Mouse (Mus musculus): ENCODE data around the gene Tab2. TPM values are rescaled to one million over a fixed set of nuclear protein-coding genes. Genes with fewer than 3 reads are reported as not detected.
"Not testable (repeated sequence)": the region's sequence is repeated elsewhere in the genome, so short reads cannot be mapped to it uniquely, and the experiment has no call there.

Tab2 gene
- polyA plus RNA-seq, 1 experiment from 2014 or later = 20.7 TPM

DNA sequence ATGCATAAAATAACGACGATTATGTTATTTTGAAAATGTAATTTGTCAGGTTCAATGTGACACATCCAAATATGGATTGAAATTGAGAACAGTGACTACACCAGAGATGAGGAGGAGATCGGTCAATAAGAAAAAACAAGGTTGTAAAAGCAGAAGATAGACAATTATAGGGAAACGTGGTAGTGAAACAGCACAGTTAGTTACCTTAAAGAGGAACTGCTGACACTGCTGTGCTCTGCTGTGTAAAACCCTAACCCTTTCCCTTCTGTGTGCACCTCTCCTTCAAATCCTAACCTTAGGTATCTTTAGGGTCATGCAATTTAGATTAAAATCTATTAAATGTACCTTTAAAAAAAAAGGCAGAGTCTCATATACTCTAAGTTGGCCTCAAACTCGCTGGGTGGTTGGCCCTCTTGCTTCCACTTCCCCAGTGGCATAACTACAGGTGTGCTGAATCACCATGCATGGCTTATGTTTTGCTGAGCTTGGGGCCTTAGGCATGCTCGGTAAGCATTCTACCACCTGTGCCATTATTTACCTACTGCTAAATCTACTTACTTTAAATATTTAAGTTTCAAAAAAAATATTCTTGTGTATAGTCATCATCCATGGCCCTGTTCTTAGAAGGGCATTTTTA lies 19.4 kb downstream of the Tab2 start:
- no peak for DNase-seq (ENCODE audit: low spot score)
- Histone ChIP-seq H3K4me3 (no peak overlapping the region), H3K9me3 (no peaks in the 10 kb centered on the region), H3K36me3 (no peaks in the 10 kb centered on the region; the same call in 1 of the 2 replicates), H3K27me3 (ENCODE audit: insufficient read depth, poor library complexity, severe bottlenecking) (no peaks in the 10 kb centered on the region), H3K4me1 (peaks cover 6% of the 10 kb centered on the region; the same call in 1 of the 2 replicates), H3K27ac (no peak overlapping the region)
- WGBS = 89% methylated on average over 6 of the region's 6 CpGs

DNA sequence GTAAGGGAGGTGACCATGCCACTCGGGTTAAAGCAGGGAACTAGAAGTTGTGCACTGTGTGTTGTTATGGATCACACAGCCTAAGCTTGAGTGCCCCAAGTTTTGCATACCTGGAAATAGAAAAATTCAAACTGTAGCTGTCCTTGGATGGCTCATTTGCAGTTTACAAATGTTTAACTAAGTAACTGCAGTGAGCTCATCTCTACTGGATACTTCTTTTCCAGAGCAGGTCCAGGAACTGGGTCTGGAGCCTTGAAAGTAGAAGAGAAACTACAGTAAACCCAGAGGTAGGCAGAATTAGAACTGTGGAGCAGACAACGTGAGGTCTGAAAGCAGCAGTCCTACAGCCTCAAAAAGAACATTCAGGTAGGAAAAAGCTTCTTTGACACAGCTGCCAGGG lies 23.1 kb downstream of the Tab2 start:
- H3K4me3 ChIP-seq = no peak overlapping the region
- 85% methylated on average over 2 of the region's 2 CpGs for WGBS
- H3K27ac ChIP-seq = no peak overlapping the region
- no peaks in the 10 kb centered on the region for H3K9me3 ChIP-seq
- DNase-seq (ENCODE audit: low spot score) = no peak
- H3K4me1 ChIP-seq = peaks cover 6% of the 10 kb centered on the region; the same call in 1 of the 2 replicates
- H3K36me3 ChIP-seq = no peaks in the 10 kb centered on the region
- no peaks in the 10 kb centered on the region for H3K27me3 ChIP-seq (ENCODE audit: insufficient read depth, poor library complexity, severe bottlenecking)

DNA sequence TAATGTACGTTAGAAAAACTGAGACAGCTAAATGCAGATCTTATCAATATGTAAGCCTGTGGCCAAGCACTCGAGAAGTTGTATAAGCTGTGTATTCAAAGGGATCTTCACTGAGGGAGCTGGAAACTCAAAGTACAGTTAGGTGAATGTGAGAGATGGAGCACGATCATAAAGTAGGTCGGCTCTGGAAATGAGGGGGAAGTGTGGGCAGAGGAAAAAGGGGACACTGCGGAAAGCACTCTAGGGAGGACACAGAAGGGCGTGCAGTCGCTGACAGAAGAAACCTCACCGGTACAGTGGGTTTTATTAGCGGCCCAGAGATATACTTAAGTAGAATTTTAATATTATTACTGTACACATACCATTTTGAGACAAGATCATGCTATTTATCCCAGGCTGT lies 27.0 kb downstream of the Tab2 start:
- 87% methylated on average over 9 of the region's 9 CpGs for WGBS
- Histone ChIP-seq H3K36me3 (no peaks in the 10 kb centered on the region), H3K4me3 (no peak overlapping the region), H3K27me3 (ENCODE audit: insufficient read depth, poor library complexity, severe bottlenecking) (no peaks in the 10 kb centered on the region), H3K4me1 (no peaks in the 10 kb centered on the region; the same call in 1 of the 2 replicates), H3K9me3 (no peaks in the 10 kb centered on the region), H3K27ac (no peak overlapping the region)
- no peak for DNase-seq (ENCODE audit: low spot score)

DNA sequence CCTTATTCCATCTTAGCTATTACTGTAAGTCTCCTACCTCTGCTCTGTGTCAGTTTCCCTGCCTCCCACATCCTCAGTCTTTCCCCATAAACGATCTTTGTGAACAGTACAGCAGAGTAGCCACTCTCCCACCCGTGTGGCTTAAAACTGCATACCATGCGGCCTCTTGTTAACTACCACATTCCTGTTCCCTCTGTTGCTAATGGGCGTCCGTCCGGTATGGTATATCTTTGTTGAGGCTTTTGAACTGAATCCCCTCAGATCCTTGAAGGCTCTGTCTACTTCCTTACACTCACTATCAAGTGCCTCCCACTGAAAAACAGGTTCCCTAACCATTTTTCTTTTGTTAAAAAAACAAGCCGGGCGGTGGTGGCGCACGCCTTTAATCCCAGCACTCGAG lies 30.5 kb downstream of the Tab2 start:
- H3K4me1 ChIP-seq = no peaks in the 10 kb centered on the region; the same call in 1 of the 2 replicates
- no peak overlapping the region for H3K4me3 ChIP-seq
- H3K27me3 ChIP-seq (ENCODE audit: insufficient read depth, poor library complexity, severe bottlenecking) = no peaks in the 10 kb centered on the region
- H3K9me3 ChIP-seq = no peaks in the 10 kb centered on the region
- 66% methylated on average over 11 of the region's 11 CpGs for WGBS
- peaks cover 22% of the 10 kb centered on the region for H3K36me3 ChIP-seq
- H3K27ac ChIP-seq = no peak overlapping the region
- DNase-seq (ENCODE audit: low spot score) = no peak

DNA sequence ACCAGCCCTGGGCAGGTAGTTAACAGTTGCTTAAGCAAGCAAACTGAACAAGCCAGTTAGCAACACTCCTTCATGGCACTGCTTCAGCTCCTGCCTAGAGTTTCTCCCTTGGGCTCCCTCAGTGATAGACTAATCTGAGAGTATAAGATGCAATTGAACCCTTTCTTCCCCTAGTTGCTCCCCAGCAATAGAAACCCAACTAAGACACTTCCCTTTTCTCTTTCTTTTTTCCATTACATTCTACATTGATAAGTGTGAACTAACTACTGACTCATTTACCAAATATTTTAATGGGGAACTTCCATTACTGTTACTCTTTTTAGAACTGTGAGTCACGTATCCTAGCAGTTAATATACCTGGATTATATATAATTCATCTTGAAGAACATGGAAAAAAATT lies 32.6 kb downstream of the Tab2 start:
- no peaks in the 10 kb centered on the region; the same call in 1 of the 2 replicates for H3K4me1 ChIP-seq
- no peak for DNase-seq (ENCODE audit: low spot score)
- WGBS = 93% methylated on average over 1 of the region's 1 CpGs

DNA sequence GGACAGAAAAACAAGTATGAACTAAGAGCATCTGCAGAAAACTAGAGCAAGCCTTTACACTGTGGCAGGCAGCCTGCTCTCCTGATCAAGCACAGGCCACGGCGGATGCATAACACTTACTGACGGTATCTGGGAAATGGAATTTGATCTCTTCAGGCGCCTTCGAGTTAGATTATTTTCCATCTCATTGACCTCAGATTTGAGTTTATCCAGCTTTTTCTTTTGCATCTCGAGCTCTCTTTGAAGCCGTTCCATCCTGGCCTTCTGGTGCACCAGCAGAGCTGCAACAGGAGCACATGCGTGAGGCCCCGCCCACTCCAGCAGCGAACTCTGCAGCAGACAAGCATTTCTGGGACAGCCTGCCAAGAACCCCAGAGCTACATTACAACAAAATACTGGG lies 44.8 kb downstream of the Tab2 start:
- Histone ChIP-seq H3K9me3 (no peaks in the 10 kb centered on the region), H3K36me3 (peaks cover 66% of the 10 kb centered on the region), H3K4me3 (no peak overlapping the region), H3K27ac (no peak overlapping the region), H3K27me3 (ENCODE audit: insufficient read depth, poor library complexity, severe bottlenecking) (no peaks in the 10 kb centered on the region), H3K4me1 (peaks cover 5% of the 10 kb centered on the region; the same call in 1 of the 2 replicates)
- WGBS = 82% methylated on average over 10 of the region's 10 CpGs
- DNase-seq (ENCODE audit: low spot score) = no peak

More for the DNA sequence above, 32.6 kb downstream of the Tab2 start:
- Histone ChIP-seq H3K4me3 (no peak overlapping the region), H3K36me3 (peaks cover 42% of the 10 kb centered on the region), H3K27ac (no peak overlapping the region), H3K9me3 (no peaks in the 10 kb centered on the region), H3K27me3 (ENCODE audit: insufficient read depth, poor library complexity, severe bottlenecking) (no peaks in the 10 kb centered on the region)

DNA sequence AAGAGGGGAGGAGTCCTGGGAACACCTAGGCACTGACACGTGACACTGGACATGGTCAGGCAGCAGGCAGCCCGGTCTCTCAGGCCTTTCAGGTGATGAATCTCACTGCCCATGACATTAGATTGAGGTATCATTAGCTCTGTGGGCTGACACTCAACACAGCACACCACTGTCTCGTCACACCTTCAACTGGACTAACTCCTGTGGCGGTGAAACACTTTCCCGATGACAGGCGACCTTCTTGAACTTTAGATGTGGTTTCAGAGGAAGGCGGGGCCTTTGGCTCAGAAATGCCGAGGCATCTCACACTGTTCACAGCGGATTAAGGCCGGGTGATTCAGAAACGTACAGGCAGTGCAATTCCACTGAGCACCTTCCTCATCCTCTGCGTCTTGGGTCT lies 48.9 kb downstream of the Tab2 start:
- Histone ChIP-seq H3K27ac (no peak overlapping the region), H3K4me1 (no peaks in the 10 kb centered on the region), H3K9me3 (no peaks in the 10 kb centered on the region), H3K4me3 (no peak overlapping the region), H3K36me3 (peaks cover 81% of the 10 kb centered on the region), H3K27me3 (ENCODE audit: insufficient read depth, poor library complexity, severe bottlenecking) (no peaks in the 10 kb centered on the region)
- 81% methylated on average over 12 of the region's 12 CpGs for WGBS
- DNase-seq (ENCODE audit: low spot score) = no peak

DNA sequence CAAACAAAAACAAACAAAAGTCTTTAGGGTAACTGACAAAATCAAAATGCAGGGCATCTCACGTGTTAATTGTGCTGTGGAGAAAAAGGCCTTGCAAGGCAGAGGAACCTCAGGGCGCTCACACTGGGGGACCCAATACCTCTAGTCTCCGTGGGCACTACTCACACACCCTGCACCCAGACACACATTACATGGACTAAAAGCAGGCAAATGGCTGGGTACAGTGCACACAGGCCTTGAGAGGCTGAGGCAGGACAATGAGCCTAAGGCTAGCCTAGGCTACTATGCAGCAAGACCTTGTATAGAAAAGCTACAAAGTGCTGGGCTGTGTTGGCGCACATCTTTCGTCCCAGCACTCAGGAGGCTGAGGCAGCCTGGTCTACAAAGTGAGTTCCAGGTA lies 51.9 kb downstream of the Tab2 start:
- no peaks in the 10 kb centered on the region for H3K4me1 ChIP-seq
- no peaks in the 10 kb centered on the region for H3K27me3 ChIP-seq (ENCODE audit: insufficient read depth, poor library complexity, severe bottlenecking)
- 95% methylated on average over 5 of the region's 5 CpGs for WGBS
- H3K4me3 ChIP-seq = no peak overlapping the region
- H3K36me3 ChIP-seq = peaks cover 84% of the 10 kb centered on the region
- no peaks in the 10 kb centered on the region for H3K9me3 ChIP-seq
- H3K27ac ChIP-seq = no peak overlapping the region
- no peak for DNase-seq (ENCODE audit: low spot score)

DNA sequence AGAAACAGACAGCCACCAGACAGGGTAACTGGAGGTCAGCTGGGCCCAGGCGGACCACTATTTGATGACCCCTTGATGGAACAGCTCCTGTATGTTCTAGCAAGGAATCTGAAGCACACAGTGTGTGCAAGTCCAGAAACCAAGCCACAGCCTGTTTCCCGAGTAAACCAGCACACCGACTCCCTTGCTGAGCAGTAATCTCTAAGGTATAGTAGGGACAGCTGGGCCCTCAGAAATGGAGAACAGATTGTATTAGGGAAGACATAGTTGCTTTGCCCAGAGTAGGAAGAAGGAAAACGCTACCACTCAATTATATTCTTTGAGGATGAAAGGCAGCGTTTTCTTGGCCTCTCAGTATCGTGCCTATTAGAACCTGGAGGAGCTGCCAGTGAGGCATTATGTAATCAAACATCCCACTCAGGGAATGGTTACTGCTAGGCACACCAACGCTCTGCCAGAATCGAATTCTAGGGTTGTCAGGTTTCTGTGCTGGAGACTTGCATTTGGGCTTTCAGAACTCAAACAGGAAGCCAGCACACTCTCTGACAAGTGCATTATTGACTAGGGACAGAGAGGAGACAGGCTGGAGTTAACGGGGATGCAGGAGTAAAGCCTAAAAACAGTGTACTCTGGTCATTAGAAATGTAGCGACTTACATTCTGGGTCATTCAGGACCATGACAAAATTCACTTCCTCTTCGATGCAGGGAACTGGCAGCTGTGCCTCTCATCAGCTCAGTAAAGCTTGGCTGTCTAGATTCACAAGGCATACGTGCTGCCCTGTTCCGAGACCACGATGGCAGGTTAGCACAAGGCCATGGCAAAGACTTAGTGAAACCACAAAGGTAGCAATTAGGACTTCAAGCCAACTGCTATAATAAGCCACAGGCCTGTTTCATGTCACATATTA lies 55.1 kb downstream of the Tab2 start:
- no peaks in the 10 kb centered on the region for H3K9me3 ChIP-seq
- 91% methylated on average over 14 of the region's 14 CpGs for WGBS
- H3K27me3 ChIP-seq (ENCODE audit: insufficient read depth, poor library complexity, severe bottlenecking) = no peaks in the 10 kb centered on the region
- no peak for DNase-seq (ENCODE audit: low spot score)
- H3K4me1 ChIP-seq = no peaks in the 10 kb centered on the region
- H3K27ac ChIP-seq = no peak overlapping the region
- peaks cover 58% of the 10 kb centered on the region for H3K36me3 ChIP-seq
- no peak overlapping the region for H3K4me3 ChIP-seq

DNA sequence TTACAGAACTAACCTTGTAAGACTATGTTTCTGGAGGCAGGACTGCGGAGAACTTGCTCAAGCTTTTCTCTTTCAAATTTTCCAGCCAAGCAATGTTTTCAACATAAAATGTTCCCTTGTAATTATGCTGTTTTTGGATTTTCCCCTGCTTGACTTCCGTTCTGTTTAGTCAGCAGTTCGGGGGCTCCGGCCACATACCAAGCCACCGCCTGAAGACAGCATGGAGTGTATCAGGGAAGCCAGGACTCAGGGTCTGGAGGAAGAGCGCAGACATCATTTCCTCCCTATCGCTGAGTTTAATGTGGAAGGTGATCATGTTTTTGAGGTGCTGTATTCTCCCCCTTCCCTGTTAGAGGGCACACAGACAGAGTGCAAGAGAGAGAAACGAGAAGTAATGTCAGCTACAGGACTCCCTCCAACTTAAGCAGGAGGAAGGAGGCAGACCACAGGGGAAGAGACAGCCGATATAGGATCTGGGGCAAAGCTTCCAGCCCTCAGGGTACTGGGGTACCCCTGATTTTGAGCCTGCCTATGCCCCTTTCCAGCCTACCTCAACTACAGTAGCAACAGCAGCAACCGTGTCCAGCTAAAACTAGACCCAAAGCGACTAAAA lies 67.7 kb downstream of the Tab2 start:
- H3K27me3 ChIP-seq (ENCODE audit: insufficient read depth, poor library complexity, severe bottlenecking) = no peaks in the 10 kb centered on the region
- no peaks in the 10 kb centered on the region for H3K9me3 ChIP-seq
- H3K36me3 ChIP-seq = no peaks in the 10 kb centered on the region
- no peak overlapping the region for H3K27ac ChIP-seq
- peak; percentile 50 for DNase-seq (ENCODE audit: low spot score)
- no peaks in the 10 kb centered on the region for H3K4me1 ChIP-seq
- 81% methylated on average over 11 of the region's 11 CpGs for WGBS
- no peak overlapping the region for H3K4me3 ChIP-seq

DNA sequence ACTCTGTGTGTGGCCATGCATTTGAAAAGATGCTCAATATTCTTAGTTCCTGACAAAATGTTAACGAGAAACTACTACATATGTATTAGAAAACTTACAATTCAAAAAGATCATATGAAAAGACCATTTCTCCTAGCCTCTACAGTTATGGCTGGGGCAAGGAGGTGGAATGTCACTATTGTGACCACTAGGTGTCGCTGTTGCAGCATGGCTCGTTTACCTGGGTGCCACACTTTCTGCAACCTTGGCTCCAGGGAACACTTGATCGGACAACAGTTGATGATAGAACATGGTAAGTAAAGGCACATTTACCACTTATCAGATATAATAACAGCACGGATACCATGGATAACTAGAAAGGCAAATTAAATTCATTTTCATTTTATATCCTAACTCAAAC lies 72.5 kb downstream of the Tab2 start:
- H3K27ac ChIP-seq = no peak overlapping the region
- H3K27me3 ChIP-seq (ENCODE audit: insufficient read depth, poor library complexity, severe bottlenecking) = no peaks in the 10 kb centered on the region
- no peaks in the 10 kb centered on the region for H3K4me1 ChIP-seq
- H3K36me3 ChIP-seq = no peaks in the 10 kb centered on the region
- WGBS = 7% methylated on average over 5 of the region's 5 CpGs
- H3K9me3 ChIP-seq = no peaks in the 10 kb centered on the region
- no peak overlapping the region for H3K4me3 ChIP-seq
- peak; percentile 76 for DNase-seq (ENCODE audit: low spot score)

DNA sequence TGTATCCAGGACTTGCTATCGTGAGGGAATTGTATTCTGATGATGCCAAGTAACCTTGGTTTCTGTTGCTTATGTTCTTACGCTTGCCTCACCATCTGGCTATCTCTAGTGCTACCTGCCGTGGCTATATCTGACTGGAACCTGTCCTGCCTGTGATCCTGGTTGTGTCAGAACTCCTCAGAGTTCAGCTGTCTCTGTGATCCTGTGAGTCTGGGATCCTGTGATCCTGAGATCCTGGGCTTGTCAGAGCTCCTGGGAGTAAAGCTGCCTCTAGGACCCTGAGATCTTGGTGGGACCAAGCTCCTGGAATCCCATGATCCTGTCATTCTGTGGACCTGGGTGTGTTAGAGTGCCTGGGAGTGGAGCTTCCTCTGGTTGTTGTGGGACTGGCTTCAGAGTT lies 74.1 kb downstream of the Tab2 start:
- no peaks in the 10 kb centered on the region for H3K27me3 ChIP-seq (ENCODE audit: insufficient read depth, poor library complexity, severe bottlenecking)
- no peaks in the 10 kb centered on the region for H3K4me1 ChIP-seq
- no peak overlapping the region for H3K4me3 ChIP-seq
- no peak overlapping the region for H3K27ac ChIP-seq
- WGBS = 85% methylated on average over 3 of the region's 3 CpGs
- DNase-seq (ENCODE audit: low spot score) = peak; percentile 64
- no peaks in the 10 kb centered on the region for H3K9me3 ChIP-seq
- no peaks in the 10 kb centered on the region for H3K36me3 ChIP-seq

DNA sequence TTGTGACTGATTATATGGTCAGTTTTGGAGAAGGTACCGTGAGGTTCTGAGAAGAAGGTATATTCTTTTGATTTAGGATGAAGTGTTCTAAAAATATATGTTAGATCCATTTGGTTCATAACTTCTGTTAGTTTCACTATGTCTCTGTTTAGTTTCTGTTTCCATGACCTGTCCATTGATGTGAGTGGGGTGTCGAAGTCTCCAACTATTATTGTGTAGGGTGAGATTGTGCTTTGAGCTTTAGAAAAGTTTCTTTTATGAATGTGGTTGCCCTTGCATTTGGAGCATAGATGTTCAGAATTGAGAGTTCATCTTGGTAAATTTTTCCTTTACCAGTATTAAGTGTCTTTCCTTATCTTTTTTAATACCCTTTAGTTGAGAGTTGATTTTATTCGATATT lies 75.7 kb downstream of the Tab2 start:
- not testable (repeated sequence) for H3K4me1 ChIP-seq; H3K36me3 ChIP-seq; H3K27ac ChIP-seq; DNase-seq (ENCODE audit: low spot score); H3K4me3 ChIP-seq; H3K27me3 ChIP-seq (ENCODE audit: insufficient read depth, poor library complexity, severe bottlenecking); H3K9me3 ChIP-seq
- WGBS = 91% methylated on average over 3 of the region's 3 CpGs
